Mouse (Mus musculus) MN1 (cell line): ENCODE measurements around the gene Fgfr2.
"Not testable (repeated sequence)": the region's sequence is repeated elsewhere in the genome, so short reads cannot be mapped to it uniquely, and the experiment has no call there.

Experiments
- DNase-seq: peaks from one replicate; pipeline ENCODE4 v3.0.0-alpha.2; 2016; ENCODE audit warnings: low spot score

The Fgfr2 gene

DNA sequence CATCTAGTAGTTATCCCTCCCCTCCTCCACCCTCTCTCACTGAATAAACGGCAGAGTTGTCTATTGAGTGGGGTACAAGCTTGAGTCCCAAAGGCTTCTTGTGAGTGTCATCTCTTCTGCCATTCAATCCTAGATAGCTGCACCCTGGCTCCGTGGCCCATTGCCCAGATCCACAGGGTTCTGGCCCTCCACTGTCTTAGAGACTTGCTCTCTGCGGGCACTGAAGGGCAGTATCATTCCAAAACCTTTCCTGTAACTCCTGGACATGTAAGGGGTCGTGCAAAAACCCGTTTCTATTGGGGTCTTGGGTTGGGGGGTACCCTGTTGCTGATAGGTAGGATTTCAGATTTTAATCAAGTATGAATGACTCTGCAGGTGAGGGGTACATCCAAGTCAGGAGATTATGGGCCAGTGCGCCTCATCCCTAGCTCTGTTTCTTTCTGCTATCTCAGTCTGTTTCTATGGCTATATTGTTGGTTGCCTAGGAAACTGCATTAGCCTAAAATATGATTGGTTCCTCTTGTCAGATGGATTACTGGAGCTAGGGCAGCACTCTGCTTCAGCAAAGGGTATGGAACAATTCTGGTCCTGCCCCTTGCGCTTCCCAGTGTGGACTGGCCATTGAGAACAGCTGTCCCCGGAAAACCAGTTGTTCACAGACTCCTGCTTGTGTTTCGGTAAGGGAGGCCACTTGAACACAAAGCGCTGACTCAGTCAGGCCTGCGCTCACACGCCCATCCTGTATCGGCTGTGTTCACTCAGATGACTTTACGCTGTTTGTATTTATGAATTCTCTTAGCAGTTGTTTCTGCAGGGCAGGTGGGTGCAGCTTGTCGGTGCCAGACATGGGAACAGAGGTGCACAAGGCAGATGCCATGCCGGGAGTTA is 2426.6 kb downstream of the Fgfr2 start:
- no peak for DNase-seq

DNA sequence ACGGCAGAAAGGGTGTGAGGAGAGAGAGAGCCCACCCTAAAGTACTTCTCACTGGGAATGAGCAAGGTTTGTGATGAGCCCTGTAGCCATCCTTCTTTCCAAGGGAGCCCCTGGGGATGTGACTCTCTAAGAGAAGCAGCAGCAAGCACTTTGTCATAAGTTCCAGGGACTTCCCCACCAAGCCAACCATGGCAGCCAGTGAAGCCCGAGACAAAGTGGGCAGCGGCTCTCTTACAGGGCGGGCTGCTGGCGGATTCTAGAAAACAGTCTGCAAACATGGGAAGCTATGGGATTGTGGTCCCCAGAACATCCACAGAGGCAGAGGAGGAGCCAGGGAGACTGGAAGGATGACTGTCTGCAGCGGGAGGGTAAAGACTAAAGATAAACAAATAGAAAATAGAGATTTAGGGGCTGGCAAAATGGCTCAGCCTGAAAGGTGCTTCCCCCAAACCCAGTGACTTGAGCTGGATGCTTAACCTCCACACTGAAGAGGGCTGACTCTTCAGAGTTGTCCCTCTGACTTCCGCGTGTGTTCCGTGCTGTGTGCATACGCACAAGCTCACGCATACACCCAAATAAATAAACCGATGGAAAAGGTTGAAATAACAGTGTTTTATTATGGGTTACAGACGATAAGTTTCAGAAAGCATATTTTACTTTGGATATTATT is 2427.3 kb downstream of the Fgfr2 start:
- no peak for DNase-seq

DNA sequence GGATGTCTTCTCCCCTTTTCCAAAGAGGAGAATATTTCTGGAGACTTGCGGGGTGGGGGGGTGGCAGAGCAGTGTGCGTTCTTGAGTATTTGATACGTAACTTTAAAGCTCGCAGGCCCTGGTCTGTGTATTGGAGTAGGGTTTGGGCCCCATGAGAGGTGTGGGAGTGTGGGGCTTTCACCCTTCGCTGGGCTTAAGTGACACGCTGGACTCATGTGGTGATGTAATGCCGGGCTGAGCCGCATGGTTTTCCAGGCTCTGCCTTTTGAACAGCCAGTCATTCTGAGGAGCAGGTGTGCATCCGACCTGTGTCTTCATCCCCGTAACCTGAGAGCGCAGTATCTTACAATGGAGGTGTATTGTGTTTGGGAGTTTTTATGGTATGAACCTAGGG is 2429.4 kb downstream of the Fgfr2 start:
- DNase-seq, result no peak

DNA sequence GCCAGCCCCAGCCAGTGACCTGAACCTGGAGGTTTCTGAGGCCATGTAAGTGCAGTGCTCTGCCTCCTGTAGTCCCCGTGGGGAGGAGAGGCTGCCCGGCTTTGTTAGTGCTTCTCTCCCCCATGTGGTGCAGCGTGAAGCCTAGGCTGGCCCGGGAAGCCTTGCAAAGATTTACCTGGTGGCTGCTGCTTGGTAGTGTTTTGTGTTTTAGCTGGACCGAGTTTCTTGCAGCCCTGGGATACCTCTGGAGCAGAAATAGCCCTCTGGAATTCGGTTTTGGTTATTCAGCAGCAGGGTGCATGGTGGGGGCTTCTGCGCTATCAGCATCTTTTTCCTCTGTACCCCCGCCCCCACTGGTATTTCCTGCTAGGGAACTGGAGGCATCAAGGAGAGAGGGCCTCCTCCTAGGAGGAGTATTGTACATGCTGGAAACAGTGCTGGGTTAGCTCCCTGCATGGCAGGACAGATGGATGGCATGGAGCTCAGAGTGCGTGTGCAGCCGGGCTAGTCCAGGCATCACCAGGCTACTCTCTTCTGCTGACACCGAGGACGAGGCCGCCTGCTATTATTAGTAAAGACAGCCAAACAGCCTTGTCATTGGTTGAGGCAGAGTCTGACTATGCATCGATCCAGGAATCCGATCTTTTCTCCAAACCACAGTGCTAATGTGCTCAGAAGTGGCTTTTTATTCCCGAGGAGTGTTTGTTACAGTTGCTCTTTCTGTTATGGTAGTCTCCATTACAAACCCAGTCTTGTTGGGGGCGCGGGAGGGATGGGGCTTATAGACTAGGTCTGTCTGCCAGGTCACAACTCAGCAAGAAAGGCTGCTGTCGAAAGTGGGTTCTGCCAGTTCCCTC is 2430.0 kb downstream of the Fgfr2 start:
- no peak for DNase-seq

DNA sequence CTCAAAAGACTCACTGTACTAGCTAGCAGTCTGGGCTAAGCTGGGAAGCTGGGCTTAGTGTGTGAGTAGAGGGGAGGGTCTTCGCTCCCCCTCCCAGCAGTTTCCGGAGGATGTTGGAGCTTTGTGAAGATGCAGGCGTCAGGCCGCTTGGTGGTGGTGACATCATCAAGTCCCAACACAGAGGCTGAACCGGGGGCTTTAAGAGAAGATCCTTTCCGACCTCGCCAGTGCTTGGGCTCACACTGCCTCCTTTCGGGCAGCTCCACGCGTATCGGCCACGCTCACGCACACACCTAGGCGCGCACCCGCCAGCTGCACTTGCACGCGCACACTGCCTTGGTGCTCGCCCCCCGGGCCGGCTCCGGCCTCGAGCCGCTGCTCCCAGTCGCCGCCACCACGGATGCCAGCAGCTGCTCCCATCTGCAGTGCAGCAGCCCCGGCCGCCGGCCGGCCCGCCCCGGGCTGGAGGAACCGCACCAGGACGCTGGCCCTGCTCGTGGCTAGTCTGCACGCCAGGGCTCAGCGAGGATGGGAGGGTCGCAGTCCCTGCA is 2430.7 kb downstream of the Fgfr2 start:
- DNase-seq, result no peak

DNA sequence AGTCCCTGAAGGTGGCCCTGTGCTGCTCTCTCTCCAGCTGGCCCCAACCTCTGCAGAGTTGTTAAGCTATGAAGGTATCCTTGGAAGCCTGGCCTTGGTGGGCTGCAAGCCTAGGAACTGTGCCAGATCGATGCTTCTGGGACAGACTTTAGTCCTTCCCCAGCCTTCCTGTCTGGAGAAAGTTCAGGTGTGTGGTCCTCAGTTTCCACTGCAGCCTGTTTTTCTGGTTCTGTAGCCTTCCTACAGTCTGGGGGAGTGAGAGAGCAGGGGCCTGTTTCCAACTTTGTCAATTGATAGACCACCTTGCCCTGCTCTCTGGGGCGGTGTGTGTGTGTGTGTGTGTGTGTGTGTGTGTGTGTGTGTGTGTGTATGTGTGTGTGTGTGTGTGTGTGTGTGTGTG is 2431.2 kb downstream of the Fgfr2 start:
- no peak for DNase-seq

DNA sequence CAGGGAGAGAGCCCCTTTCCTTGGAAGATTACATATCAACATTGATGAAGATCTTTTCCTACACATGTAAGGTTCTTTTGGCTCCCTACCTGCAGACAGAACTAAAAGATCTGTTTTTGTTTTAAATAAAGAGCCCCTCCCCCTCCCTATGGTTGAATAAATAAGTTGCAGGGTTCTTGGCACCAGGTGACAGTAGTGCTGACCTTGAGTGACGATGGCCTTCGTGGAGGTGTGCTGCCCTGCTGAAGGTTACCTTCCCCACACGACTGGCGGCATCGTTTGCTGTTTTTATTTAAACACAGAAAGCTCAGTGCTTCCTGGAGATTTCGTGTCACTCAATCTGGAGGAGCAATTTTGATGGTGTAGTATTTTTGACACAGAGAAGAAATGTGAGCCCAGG is 2432.3 kb downstream of the Fgfr2 start:
- no peak for DNase-seq

DNA sequence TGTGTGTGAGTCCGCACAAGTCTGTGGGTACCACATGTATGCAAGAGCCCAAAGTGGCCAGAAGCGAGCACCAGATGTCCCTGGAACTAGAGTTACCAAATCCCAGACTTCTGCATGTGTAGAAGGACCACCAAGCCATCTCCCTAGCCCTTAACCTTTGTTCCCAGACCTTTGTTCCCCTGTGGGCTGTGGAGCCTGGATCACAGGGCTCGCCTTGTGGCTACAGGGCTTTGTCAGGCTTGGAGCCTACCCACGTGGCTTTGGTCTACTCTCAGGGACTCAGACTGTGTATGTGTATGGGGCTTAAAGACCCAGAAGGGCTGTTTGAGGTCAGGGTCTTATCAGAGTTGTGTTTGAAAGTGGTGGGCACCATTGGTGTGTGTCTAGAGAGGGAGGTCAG is 2434.5 kb downstream of the Fgfr2 start:
- no peak for DNase-seq

DNA sequence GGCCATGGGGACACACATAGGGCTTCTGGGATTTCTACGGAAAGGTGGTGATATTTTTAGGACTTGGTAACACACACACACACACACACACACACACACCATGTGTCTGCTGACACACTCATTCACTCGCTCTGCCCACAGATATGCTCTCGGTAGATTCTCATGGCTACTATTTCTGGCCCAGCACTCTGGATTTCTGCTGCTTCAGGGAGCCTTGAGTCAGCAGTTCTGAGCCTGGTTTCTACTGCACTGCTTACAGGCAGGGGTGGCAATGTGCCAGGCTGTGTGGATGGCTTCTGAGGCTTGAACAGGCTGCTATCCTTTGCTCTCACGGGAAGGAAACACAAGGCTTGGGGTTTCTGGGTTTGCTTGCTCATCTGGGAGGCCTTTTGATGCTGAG is 2441.4 kb downstream of the Fgfr2 start:
- peak; percentile 74 for DNase-seq

DNA sequence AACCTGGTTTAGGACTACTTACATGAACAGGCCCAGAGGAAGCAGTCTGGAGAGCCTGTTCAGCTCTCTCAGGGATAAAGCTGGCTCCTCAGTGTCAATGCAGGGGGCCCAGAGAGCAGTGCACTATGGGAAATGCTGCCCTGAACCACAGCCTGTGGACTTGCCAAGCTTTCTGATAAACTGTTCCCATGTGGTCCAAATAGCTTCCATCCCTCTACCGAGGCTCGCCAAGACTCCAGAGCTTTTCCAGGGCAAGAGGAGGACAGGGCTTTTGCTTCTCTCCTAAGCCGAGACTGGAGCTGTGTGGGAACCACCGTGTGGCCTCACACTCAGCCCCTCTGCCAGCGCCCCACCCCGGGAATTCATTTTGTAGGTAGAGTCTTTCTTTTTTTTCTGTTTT is 2444.7 kb downstream of the Fgfr2 start:
- no peak for DNase-seq

DNA sequence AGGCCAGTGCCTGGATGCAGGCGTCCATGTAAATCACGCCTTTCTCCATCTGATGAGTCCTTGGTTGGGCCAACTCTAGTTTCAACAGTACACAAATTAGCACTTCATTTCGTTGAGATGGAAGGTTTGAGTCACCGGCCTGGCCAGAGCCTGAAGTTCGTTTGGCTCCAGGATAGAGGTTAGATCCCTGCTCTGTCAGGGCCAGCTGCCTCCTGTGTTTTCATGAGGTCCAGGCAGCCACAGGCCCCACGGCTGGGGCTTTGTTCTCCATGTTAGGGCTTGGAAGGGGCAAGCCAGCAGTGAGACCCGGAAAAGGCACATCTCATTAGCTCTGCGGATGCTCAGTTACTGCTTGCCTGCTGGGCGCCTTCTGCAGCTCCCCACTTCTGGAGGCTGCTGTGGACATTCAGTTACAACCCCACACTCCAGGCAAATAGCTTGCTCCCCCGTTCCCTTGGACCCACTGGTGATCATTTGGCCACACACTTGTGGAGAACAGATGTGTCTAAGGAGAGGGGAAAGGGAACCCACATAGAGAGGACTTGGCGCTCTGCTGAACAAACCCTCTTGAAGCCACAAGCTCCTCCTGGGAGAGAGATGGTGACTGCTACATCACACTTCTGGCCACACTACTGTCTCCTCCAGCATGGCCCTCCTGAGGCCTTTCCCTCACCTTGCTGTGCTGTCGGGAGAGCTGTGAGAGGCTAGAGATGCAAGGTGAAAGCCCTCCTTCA is 2445.4 kb downstream of the Fgfr2 start:
- no peak for DNase-seq

DNA sequence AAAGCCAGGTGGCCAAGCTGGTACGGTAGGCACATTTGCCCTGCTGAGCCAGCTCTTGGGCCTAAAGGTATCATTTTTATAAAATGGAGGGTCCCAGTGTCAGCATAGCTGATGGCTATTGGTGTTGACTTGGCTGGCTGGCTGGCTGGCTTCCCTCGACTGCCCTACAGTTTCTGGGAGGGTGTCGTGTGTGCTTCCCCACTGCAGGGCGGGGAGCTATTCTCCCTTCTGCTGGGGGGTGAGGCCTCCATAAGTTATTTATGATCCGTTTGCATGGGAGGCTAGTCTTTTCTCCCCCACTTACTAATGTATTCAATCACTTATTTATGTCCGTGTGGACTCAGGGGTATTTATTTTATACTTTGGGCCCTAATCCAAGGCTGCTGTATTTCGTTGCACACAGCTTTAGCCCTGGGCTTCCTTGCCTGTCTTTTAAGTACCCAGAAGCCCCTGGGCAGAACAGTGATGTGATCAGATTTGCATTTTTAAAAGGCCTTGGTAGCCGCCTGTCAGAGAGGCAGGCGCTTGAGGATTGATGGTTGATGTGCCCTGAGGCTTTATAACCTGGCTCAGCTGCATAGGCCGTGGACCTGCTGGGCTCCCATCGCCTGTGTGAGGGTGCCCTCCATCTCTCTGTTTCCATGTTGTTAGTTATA is 2446.1 kb downstream of the Fgfr2 start:
- DNase-seq, result no peak

DNA sequence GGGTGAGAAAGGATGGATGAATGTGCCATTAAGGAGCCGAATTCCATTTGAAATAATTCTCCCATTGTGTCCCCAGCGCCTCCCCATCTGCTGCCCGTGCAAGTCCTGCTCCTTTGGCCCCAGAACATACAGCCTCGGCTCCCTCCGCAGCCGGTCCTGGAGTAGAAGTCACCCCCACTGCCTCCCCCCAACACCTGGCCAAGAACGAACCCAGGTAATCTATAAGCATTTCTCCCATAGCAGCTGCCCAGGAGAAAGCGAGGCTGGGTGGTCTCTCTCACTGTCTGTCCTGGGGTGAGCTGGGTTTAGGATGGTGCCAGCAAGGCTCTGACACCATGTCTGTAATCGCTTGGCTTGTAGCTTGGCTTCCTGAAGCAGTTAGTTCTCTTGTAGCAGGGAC is 2448.6 kb downstream of the Fgfr2 start:
- DNase-seq, result no peak

DNA sequence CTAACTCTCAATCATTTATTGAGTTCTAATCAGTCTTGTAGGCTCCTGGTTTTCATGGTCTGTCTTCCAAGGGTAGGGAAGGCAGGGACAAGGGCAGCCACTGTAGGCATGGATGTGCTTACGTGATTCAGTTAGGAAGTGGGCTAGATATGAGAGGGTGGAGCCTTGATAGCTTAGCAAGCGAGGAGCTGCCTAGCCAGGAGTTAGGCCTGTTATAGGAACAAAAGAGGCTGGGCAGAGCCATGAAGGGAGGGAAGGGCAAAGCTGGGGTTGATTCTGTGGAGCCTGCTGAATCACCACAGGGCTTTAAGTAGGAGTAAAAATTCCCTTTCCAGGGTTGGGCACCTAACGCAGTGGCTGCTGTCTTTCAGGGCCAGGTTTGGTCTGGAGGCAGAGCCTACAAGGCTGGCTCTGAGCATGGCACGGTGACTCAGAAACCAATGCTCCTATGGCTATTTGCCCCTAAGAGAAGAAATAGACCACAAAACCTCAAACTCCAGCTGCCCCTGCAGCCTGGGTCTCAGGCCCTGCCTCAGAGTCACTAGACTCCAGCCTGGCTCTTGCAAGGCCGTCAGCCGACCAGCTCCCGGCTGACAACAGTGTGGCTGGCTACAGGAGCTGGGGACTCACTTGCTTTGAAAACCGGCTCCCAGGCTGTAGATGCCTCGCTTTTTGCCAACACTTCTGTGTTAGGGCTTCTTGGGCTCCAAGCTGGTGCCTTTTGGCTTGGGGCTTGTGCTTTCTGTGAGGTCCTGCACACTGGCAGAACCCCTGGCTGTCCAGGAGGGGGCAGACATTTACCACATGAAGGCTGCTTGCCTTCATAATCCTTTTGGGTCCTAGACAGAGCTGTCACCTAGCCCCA is 2449.7 kb downstream of the Fgfr2 start:
- DNase-seq, result peak; percentile 71

DNA sequence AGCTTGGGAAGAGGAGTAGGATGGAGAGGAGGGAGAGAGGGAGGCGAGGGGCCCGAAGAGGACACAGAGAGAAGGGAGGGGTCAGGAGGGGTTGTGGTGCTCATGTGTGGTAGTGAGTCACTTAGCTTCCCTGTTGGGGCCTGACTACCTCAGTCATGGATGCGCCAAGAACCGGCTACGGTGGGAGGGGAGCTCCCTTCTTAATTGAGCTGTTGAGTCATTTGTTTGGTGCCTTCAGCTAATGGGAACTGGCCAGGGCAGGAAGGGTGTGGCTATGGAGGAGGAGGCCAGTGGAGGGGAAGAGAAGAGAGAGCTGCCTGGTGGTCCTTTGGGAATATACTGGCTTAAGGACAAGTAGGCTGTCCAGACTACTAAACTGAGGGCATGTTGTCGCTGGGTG is 2451.8 kb downstream of the Fgfr2 start:
- DNase-seq, result peak; percentile 91

DNA sequence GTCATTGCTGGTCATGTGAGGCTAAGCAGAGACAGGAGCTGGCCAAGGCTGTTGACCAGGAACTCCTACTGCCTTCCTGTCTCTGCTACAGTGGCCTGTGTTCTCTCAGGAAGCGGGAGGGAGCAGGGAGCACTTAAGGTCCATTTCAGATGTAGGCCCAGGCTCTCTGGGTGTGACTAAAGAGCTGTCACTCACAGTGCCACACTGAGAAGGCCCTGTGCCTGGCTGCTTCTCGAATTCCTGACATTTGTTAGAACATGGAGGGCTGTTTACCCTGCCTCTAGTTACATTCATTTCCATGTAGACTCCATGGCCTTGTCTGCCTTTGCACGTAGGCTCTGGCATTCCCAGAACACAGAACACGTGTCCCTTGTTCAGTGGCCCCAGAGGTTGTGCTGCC is 2452.8 kb downstream of the Fgfr2 start:
- DNase-seq, result peak; percentile 83

DNA sequence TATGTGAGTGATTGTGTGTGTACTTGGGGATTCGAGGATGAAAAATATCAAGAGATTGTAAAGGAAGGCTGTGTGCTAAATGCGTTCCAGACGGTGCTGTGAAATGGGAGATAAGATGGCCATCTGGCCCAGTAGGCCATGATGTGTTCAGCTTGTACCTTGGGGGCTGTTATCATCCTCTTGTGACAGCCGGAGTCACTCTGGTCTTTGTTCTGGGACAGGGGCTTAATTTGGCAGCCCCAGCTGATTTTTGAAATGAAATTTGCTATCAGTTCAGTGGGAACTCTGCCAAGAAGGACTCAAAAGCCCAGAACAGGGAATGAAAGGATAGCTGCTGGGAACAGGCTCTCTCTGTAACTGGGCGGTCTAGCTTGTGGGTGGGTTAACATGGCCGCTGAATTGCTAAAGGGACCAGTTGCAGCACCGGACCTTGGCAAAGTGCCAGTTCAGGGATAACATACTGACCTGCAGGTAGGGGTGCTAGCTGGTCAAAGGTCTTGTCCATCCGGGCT is 2453.7 kb downstream of the Fgfr2 start:
- DNase-seq, result peak; percentile 91

- DNase-seq, result peak; percentile 42
These were observed 2454.3 kb downstream of the Fgfr2 start for GRCm38 (mm10) chr7:130668729-130669281.

- DNase-seq, result not testable (repeated sequence)
These were observed 2455.1 kb downstream of the Fgfr2 start for GRCm38 (mm10) chr7:130668013-130668412.

- DNase-seq, result no peak
These were observed 2457.8 kb downstream of the Fgfr2 start for GRCm38 (mm10) chr7:130665358-130665757.
